Mouse (Mus musculus): ENCODE data around the gene Bcl2a1b. TPM values are rescaled to one million over a fixed set of nuclear protein-coding genes. Genes with fewer than 3 reads are reported as not detected.
A peak's percentile ranks its signal among the peaks of the same experiment; 100 is the strongest.
"Not testable (repeated sequence)": the region's sequence is repeated elsewhere in the genome, so short reads cannot be mapped to it uniquely, and the experiment has no call there.

Bcl2a1b gene
- 0.97 TPM in 1 of 2 replicates, not detected in the other for total RNA-seq (2021)
- long read RNA-seq = 0 reads

DNA sequence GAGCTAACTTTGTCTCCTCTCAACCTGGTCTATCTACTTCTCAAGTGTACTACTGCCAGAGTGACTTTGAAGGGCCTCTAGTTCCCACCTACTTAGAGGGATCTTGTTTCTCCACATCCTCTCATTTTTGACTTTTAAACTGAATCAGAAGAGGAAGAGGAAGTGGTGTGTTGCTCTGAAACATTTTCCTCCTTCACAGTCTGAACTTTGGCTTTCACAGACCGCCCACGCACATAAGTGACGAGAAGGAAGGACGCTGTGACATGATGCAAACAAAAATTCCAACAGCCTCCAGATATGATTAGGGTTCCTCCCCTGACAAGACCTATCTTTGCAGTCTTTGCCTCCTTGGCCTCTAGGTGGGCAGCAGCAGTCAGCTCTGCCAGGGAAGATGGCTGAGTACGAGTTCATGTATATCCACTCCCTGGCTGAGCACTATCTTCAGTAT, at the start of gene Bcl2a1b, which contains the start of gene Gm29094:
Gene Bcl2a1b (plus strand): TSS at position 241 of the 448 bp plus-strand sequence.
Gene Gm29094 (plus strand): TSS at position 411 of the 448 bp plus-strand sequence.
- not testable (repeated sequence) for DNase-seq

DNA sequence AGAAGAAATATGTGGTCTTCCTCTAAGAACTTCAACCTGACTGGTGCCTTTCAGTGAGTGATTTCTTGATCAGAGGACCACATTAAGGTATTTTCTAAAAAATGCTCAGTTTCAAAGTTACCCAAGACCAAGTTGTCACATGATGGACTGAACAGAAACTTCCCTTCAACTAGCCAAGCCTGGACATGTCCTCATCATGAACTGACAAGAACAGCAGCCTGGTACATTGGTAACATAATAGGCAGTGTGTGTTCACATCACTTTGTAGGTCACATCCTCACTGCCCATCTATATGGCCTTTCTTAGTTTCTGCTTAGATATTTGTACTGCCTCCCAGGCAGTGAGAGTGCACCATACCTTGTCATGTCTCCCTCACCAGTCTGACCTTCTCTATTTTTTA, 26.5 kb upstream of the Bcl2a1b start:
- not testable (repeated sequence) for DNase-seq

GRCm38 (mm10) chr9:89178833-89179232, 20.2 kb upstream of the Bcl2a1b start:
- peak; percentile 66 for DNase-seq

DNA sequence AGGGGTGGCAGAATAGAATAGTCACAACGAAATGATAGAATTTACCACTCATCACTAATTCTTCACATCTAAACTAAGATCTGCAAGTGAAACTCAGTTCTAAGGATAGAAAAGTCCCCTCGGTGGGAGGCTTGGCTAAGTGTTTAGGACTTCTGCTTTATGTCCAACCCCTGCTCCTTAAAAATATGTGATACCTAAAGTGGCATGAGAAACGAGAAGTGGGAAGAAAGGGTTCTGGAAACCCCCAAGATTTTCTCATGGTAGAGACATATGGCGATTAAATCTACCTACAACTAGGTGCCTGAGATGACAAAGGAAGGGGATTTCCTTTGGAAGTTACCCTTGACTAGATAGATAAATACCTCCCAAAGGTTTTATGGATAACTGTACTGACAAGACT, 19.5 kb upstream of the Bcl2a1b start:
- DNase-seq = not testable (repeated sequence)

- DNase-seq = not testable (repeated sequence)
These were observed 12.0 kb upstream of the Bcl2a1b start for GRCm38 (mm10) chr9:89187006-89187405.

- DNase-seq = not testable (repeated sequence)
These were observed 3.5 kb upstream of the Bcl2a1b start for GRCm38 (mm10) chr9:89195483-89195882.

GRCm38 (mm10) chr9:89197509-89197908, 1.5 kb upstream of the Bcl2a1b start:
- DNase-seq = not testable (repeated sequence)

- not testable (repeated sequence) for DNase-seq
These were observed 660 bp upstream of the Bcl2a1b start for GRCm38 (mm10) chr9:89198349-89198748.

DNA sequence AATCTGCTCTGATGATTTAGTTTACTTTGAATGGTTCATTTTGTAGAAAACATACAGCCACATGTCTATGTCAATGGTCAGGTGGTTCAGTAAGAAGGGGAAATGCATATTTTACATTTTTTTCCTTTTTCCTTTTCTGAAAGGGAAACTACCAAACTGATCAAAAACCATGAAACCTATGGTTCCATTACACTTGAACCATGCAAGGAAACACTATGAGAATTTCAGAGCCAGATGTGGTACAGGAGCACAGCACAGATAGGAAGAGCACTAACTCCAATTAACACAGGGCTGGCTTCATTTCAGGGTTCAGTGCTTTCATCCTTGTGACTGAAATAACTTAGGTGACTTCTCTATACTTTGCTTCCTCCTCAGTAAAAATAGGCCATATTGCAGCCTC, 3.2 kb downstream of the Bcl2a1b start:
- DNase-seq = not testable (repeated sequence)

GRCm38 (mm10) chr9:89208939-89209338, 9.9 kb downstream of the Bcl2a1b start:
- DNase-seq = not testable (repeated sequence)

GRCm38 (mm10) chr9:89210353-89211064, 11.5 kb downstream of the Bcl2a1b start, which contains the start of gene Mthfs:
TSS of gene Mthfs (plus strand) at chr9:89210676.
- DNase-seq = not testable (repeated sequence)

DNA sequence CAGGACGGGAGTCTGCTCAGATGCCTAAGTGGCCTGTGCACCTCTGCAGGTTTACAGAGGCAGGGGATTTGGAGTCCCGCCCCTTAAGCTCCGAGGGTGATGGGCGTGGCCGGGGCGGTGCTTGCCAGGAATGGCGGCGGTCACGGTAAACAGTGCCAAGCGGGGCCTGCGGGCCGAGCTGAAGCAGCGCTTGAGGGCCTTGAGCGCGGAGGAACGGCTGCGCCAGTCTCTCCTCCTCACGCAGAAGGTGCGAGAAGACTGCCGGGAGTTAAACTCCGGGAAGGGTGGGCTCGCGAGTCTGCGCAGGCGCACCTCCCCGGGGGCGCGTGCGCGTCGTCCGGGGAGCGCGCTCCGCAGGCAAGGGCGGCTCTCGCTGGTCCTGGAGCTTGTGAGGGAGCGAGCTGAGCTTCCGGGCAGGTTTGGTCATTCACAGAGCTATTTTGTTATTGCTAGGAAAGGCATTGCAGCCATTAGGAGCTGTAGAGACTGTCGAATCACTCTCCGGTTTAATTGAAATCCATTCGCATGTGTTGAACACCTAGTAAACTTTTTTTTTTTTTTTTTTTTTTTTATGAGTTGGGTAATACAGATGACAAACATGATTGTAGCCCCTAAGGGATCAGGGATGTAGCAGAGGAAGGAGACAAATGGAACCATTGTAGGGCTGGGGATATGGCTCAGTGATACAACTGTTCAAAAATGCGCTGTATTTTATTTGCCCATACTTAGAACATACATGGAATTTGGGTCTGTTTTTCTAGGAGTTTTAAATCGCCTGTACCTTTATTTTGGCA, 12.3 kb downstream of the Bcl2a1b start:
- peak; percentile 73 for DNase-seq

DNA sequence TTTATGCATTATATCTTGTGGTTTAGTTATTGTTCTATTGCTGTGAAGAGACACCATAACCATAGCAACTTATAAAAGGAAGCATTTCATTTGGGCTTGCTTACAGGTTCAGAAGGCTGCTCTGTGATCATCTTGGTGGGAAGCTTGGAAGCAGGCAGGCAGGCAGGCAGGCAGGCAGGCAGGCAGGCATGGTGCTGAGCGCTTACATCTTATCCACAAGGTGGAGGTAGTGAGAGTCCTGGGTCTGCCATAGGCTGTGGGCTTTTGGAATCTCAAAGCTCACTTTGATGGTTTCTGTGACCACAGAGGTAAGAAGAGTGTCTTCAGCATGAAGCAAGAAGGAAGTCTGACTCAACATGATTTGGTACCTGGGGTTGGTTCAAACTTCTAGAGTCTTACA, 13.4 kb downstream of the Bcl2a1b start:
- DNase-seq = peak; percentile 5

DNA sequence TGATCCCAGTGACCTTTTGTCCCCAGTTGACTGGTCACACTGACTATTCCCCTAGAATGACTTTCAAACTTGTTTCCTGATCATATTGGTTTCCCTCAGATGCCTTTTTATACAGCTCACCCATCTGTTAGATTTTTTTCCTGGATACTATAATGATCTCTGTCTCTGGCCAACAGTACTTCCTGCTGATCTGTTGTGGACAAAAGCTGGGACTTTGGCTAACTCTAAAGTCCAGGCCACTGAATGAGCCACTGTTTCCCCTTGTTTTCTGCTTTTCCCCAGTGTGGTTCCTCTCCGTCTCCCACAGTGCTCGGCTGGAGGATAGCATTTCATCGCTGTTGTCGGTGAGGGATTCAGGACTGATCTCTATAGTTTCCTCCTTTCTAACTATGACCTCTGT, 19.2 kb downstream of the Bcl2a1b start:
- DNase-seq = not testable (repeated sequence)

DNA sequence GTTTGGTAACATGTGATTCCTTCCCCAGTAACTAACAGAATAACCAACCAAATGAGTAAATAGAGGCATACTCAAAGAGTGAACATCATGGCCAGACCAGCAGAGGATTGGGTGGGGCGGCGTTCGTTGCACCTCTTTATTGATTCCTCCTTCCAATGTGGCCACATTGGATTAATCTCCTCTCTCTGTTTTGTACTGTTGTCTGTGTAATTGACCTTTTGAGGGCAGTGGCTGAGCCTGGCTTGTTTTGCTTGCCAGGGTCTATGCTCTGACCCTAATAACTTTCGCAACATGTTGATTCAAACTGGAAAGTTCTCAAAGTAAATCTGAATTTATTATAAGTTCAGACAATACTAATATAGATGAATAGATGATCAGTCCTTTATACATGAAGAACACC, 20.7 kb downstream of the Bcl2a1b start:
- not testable (repeated sequence) for DNase-seq

DNA sequence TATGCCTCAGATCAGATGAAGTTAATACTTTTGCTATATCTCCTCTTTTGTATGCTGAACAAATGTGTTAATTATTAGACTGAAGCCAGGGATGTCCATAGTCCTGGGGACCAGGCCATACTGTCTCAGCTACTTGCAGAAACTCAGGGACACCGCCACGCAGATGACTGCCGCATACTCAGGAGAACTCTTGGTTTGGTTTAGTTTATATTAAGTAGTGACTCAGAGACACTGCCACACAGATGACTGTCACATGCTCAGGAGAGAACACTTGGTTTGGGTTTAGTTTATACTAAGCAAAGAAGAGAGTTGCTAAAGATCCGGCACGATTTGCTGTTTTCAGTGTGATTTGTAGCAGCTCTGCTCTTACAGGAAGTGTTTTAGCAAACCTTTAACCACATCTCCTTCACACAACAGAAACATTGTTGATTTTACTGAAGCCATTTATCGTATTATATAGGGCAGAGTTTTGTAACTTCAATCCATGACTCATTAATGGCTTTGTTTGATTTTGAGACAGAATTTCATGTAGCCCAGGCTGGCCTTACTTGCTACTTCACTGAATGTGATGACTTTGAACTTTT, 21.8 kb downstream of the Bcl2a1b start:
- DNase-seq = not testable (repeated sequence)

DNA sequence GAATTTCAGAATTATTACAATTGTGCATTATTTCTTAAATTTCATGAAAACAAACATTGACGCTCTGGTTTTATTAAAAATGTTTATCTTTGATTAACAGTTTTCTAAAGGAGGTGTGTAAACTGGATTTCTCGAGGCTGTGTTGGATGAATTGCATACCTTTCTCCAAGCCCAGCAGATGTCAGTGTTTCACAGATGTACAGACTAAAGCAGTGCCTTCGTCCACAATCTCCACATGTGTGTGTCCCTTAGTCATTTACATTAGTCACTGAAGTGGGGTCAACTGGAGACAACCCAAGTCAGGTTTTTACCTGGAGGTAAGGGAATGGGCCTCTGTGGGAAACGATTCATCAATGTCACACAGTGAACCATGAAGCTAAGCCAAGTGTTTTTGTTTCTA, 27.1 kb downstream of the Bcl2a1b start:
- DNase-seq = no peak

DNA sequence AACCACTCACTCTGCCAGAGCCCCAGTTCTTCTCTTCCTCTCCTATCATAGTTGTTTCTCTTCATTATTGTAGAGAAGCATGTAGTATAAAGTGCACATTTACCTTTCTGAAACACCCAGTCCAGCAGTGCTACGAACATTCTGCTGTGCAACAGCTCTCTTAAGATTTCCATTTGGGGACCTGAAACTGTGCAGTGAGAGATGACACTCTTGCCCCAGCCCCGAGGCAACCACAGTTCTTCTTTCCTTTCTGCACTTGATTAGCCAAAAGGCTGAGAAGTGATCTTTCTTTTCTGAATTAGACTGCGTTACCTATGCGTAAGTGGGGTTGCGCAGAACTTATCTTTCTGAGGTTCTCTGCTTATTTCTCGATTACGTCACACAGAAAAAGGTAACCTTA, 29.1 kb downstream of the Bcl2a1b start:
- DNase-seq = no peak

DNA sequence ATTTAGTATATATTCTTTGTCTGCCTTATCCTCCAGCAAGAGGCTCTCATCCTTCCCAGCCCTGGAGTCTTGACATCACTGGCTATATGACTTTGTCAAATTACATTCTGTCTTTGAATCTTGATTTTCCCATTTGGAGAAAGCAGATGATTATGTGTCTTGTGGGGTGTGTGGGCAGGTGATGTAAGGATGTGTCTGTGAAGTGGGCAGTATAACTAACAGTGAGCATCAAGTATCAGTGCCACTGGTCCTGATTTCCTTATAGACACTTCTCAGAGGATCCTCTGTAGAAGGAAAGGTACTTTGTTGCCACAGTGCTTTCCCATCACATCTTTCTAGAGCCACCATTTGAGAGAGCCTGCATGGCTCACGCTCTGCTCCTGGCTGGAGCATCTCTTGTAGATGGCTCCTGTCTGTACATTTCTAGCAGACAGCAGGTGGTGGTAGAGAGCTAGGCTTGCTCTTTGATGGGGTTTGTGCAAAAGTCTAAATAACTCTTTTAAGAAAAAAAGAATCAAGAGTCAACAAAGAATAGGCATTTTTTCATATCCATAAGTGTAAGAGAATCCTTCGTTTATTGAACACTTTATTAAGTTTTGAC, 32.0 kb downstream of the Bcl2a1b start:
- peak; percentile 17 for DNase-seq

GRCm38 (mm10) chr9:89237131-89237530, 38.1 kb downstream of the Bcl2a1b start:
- not testable (repeated sequence) for DNase-seq

DNA sequence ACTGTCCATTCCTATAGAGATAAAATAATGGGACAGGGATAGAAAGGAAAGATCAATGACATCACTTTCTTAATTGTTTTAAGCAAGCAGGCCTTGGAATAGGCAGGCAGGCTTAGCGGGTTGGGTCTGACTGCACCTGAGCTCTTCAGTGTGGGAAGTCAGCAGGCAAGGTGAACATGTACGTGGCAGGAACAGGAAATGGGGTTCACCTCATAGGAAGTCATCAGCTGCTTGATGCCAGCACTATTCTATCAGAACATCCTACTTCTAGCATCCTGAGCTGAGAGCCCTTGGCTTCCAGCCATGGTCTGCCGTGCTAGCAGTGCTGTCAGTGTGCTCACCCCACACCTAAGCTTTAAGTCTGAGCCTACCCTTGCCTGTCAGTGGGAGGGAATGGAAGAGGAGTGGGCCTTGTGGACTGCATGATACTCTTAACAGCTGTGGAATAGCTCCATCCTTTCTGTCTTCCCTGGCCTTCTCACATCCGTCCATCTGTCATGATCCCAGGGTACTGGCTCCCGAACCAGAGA, 40.0 kb downstream of the Bcl2a1b start:
- not testable (repeated sequence) for DNase-seq

DNA sequence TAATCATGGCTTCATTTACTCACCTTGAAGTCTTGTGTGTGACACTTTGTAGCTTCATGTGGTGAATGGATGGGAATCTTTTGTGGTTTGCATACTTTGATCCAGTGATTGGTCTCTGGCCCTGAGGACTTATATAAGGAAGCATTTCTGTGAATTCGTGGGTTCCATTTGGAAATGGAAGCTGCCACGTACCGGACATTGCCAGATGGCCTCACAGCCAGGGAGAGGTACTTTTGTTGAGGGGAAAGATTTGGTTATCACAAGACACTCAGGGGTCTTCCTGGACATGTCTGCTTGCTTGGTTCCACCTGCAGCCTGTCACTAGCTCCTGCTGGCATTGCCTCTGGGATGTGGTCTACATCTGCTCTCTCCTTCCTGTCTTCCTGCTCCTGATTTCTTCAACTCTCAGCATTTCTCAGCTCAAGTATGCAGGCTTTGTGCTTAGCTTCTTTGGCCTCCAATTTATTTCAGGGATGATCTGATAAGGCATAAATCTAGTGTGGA, 41.6 kb downstream of the Bcl2a1b start:
- not testable (repeated sequence) for DNase-seq
